Mouse (Mus musculus) bone marrow, adult 2 months (tissue): ENCODE data around the gene Fcgr2b.

Experiments used
- CTCF ChIP-seq: fragments of 200-500 bp; IDR thresholded peaks from 2 replicates; pipeline ENCODE4 v1.5.1; 2011; ENCODE audit warnings: low read length, control low read depth; ENCODE audit not compliant: control insufficient read depth, insufficient read depth
- POLR2A ChIP-seq: fragments of 200-500 bp; IDR thresholded peaks from 2 replicates; pipeline ENCODE4 v1.6.1; 2011; ENCODE audit warnings: low read depth, mild to moderate bottlenecking, control low read depth, low read length, borderline replicate concordance; ENCODE audit not compliant: control insufficient read depth

GRCm38 (mm10) chr1:171018737-171019136 lies 42.4 kb upstream of the Fcgr2b start, which contains the start of gene Fcgr4:
- TF ChIP-seq CTCF: no peak
- TF ChIP-seq POLR2A: no peak
